Mouse (Mus musculus) liver (tissue): ENCODE results near the gene Cox19.

Source experiments
- DNase-seq: peaks from one replicate; pipeline ENCODE4 v3.0.0-alpha.2; 2020; ENCODE audit warnings: mixed read lengths

The Cox19 gene

DNA sequence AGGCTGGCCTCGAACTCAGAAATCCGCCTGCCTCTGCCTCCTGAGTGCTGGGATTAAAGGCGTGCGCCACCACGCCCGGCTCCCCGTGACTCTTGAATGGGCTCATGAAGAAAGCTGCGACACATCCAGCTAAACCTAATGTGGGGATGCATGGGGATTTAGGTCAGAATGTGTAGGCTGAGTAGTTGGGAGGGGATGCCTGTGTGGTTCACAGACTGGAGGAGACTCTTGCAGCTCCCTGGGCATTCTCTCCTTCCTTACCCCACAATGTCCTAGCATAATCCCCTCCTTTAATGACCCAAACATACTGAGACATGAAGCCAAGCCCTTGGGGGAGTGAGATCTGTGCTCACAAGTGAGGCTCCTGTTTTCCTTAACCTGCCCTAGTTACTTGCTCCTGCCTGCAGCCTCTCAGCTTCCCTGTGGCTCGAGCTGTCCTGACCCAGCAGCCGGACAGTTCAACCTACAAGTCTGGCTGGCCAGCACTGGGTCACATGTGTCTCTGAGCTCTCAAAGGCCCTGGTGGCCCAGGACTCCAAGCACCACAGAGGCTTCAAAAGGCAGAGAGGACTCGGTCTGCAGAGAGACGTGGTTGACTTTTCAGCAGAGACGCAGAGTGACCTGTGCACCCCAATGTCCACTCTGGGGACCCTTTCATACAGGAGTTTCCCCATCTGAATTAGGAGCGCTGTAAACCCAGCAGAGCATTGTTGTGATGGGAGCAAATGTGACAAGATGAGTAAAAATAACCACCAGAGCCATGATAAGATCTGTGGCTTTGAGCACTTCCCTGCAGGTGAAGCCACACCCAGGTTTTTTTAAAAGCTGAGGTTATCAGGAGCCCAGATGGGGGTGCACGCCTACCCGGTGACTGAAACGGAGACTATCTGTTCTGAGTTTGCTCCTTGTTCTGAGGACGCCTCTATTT, 30.6 kb upstream of the Cox19 start:
- DNase-seq: peak; percentile 89

DNA sequence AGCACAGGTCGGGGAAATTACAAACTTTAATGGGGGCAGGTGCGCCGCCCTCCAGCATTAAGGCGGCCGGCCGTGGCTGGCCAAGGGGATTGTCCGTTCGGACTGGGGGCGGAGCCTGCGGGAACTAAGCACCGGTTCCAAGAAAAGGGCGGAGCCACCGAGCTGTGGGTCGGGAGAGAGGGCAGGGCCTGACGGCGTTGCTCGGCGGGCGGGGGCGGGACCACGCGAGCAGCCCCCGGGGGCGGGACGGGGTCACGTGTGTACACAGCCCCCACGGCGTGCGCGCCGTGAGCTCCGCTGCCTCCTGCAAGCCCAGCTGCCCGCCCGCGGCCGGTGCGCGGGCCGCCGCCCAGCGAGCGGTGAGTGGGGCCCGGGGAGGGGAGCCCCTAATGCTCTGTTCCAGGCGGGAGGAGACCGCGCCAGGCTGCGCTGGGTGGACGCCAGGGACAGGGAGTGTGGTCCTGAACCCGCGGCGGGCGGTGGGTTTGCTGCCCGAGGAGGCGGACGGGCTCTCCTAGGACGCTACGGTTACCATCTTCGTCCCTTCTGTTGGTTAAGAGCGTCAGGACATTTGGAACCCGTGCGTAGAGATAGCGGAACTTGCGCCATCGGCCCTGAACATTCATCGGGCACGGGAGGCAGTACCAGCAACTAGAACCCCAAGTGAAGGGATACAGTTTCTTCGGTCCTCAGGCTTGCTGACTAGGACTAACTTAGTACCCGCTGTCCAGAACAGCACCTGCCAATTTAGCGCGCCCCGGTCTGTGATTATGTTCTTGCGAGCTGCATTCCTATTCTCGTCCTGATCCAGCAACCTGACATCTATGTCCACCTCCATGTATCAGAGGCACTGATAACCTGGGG, 29.4 kb upstream of the Cox19 start:
- peak; percentile 99 for DNase-seq

DNA sequence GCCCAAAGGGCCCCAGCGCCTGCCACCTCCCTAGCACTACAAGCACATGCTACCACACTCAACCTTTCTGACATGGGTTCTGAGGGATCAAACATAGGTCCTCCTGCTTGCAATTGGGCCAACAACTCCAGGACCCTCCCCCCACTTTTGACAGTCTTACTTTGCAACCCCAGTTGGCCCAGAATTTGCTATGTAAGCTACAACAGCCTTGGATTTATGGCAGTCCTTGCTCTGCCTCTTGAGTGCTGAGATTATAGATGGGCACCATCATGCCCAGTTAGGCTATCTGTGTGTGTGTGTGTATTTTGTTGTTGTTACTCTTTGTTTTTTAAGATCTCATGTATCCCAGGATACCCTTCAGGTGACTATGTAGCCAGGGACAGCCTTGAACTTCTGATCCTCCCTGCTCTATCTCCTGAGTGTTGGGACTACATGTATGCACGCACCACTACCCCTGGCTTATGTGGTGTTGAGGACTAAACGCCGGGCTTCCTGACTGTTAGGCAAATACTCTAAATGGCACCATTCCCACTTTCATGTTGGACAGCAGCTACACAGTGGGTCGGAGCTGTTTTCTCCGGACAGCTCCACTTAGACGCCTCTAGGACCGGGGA, 28.7 kb upstream of the Cox19 start:
- DNase-seq: no peak

DNA sequence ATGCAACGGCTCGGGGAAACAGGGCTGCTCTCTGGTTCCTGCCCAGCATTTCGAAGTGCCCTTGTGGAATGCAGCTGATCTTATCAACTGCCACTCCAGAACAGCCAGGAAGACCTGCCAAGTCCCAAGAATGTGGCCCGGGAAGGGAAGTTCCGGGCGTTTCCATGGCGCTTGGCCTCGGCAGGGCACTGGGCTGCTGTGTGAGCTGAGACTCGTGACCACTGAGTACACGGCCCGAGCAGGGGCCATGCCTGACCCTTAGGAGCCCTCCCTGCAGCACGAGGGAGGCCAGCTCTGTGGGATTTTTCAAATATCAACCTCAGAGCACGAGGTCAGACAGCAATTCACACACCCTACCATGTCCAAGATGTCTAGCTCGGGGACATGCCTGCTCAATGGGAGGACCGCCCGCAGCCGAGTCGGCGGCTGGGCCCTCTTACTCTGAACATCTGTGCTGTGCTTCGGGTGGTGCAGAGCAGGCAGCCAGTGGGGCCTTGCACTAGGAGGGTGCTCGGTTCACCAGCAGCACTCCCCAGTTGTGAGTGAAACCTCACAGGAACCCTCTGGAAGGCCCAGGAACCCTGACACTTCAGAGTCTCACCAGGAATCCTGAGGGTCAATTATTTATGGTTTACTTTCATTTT, 27.9 kb upstream of the Cox19 start:
- DNase-seq: peak; percentile 62

DNA sequence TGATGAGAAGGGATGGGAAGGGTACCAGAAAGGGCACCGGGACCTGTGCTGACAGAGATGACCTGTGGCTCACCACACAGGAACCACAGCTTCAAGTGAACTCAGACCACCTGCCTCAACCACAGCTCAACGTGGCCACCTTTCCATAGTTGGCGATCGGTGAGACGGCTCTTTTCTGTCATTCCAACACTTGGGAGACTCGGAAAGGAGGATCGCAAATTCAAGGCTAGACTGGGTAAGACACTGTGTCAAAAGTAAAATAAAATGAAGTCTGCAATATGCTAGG, 27.0 kb upstream of the Cox19 start:
- no peak for DNase-seq

DNA sequence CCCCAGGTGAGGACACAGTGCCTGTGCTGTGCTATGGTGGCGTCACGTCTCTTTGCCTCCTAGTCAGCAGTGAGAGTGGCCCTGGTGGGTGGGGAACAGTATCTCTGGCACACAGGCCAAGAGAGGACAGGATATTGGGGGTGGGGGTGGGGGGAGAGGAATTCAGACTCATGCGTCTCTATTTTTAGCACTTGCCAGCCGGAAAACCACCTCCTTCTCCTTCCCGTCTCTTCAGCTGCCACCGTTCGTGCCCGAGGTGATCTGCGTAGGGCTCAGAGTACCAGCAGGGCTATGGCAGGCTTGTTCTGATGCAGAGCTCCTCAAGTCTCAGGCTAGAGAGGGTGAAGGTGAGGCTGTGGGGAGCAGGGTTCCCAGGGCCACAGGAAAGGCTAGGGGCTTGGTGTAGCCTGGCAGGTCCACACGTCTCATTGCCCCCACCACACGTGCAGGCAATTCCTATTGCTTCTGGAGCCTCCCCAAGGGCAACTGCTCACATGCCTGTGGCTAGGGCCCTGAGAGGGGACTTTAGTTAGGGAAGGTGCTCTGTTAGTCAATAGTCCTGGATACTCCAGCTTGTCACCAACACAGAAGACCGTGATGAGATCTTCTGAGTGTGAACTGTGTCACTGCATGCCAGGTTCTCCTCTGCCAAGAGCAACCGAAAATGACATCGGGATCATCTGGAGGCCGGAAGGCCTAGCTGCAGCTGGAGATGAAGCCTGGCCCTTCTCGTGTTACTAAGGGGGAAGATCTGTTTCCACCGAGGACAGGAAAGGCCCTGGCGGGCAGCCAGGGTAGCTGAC, 26.5 kb upstream of the Cox19 start, which contains the start of gene Gpr146:
Gene Gpr146, plus strand, starts transcription at position 230 of the 803 bp plus-strand sequence.
- peak; percentile 71 for DNase-seq

DNA sequence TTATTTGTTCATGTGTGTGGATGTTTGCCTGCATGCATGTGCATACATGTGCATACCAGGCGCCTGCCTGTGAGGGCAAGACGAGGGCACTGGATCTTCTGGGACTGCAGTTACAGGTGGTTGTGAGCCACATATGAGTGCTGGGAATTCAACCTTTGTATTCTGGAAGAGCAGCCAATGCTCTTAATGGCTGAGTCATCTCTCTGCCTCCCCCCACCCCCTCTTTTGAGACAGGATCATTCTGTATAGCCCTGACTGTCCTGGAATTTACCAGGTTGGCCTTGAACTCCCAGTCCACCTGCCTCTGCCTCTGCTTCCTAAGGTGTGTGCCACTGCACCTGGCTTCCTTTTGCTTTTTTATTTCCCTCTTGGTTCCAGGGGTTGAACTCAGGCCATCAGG, 23.6 kb upstream of the Cox19 start:
- no peak for DNase-seq

DNA sequence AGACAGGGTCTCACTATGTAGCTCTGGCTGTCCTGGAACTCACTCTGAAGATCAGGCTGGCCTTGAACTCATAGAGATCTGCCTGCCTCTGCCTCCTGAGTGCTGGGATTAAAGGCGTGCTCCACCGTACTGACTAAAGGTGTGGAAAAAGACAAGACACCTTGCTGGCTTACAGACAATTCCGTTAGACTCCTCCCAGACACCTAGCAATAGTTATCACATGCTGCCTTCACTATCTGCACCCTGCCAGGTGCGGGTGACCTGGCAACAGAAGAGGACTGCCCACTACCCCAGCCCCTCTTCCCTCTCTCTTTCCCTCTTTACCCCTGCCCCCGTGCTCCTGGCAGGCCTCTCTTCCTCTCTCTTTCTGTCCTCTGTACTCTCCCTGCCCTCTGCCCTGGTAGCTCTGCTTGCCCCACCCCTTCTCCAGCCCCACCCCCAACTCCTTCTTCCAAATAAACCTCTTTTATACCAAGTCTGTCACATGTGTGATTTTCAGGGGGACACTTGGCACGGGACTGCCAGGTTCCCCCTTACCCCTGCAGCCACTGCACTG, 22.7 kb upstream of the Cox19 start:
- DNase-seq: no peak

DNA sequence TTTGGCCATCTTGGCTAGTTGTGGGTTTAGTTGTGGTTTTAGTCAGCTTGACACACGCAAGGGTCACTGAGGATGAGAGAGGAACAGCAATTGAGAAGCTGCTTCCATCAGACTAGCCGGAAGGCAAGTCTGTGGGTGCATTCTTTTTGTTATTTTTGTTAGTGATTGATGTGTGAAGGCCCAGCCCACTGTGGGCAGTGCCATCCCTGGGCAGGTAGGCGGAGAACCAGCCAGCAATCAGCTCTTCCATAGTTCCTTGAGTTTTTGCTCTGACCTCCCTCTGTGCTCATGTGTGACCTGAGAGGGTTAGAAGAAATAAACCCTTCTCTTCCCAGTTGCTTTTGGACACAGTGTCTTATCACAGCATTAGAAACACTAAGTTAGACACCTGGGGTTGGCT, 21.9 kb upstream of the Cox19 start:
- no peak for DNase-seq

DNA sequence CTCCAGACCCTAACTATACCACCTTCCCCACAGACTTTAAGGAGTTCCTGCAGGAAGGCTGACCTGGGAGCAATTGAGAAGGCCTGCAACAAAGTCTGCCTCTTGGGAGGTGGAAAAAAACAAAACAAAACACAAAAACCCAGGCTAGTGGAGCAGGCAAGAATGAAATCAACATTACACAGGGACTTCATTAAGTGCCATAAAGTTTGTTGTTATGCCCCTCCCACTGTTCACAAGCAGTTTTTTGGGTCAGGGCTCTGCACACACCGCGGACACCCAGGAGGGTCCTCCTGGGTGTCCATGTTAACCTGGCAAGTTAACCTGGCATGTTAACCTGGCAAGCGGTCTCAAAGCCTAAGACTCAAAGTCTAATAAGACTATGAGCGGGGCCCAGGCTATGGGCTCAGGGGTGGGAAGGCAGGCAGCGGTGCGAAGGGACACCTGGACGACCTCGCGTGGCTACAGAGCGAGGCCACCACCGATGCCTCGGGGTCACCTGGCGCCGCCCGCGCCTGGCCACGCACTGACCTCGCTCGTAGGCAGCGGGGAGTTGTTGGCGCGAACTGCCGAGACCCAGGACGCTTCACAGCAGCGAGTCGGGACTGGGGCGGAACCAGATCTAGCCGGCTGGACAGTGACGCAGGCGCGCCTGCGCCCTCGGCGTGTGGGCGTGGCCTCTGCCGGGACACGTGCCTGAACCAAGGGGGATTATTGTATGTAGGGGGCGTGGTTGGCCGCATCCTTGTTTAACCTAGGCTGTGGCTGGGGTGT, 20.6 kb upstream of the Cox19 start:
- peak; percentile 96 for DNase-seq

DNA sequence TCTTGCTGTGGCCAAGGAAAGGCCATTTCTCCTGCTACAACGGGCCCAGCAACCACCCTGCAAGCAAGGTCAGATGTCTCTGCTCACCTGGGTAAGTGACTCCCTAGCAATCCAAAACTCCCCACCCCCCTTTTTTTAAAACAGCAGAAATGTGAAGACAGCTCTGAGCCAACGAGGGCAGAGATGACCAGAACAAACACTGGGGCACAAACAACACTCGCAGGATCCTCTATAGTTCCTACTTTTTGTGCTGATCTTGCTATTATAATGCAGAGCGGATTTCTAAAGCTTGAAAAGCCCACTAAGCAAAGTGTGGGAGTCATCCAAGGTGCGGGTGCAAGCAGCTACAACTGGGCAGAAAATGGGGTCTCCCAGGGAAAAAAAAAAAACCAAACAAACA, 19.9 kb upstream of the Cox19 start:
- no peak for DNase-seq

DNA sequence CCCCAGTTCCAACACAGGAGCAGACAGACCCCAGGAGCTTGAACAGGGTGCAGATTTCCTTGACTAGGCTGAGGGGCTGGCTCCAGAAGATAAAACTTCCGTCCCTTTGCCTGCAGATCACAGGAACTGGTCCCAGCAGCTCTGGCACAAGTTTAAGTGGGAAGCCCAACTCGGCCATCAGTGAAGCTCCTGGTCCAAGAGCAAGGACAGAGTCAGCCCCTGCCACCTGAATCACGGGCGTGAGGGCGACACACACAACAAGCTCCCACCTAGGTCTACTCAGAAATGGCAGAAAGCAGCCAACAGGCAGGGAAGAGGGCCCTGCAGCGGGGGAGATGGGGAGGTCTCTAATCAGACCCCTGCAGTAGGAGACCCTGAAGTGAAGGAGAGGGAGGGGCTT, 19.1 kb upstream of the Cox19 start:
- no peak for DNase-seq

DNA sequence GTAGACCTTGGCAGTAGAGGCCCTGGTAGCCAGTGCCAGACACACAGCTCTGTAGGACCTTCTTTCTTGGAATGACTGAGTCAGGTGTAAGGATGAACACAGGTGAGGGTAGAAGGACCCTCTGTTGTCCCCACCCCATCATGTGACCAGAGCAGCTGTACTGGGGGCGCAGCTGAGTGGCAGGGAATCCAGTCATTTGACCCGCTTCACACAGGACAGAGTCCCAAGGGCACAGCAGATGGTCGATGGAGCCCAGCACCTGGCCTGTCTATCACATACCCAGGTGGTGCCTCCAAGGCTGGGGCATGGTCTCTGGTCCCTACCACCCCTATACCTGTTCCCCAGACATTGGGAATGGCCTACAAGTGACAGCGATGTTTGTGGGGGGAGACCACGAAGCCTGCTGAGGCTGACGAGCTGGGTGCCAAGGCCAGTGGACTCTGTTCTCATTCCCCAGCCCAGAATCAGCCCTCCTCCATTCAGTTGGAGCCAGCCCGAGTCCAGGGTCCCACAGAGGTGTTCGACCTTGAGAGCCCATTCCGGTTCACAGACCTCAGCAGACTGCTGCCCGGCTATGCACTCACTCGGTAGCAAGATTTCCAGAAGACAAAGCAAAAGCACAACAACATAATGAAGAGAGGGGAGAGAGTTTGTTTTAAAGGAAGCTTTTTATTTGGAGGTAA, 17.6 kb upstream of the Cox19 start:
- no peak for DNase-seq

DNA sequence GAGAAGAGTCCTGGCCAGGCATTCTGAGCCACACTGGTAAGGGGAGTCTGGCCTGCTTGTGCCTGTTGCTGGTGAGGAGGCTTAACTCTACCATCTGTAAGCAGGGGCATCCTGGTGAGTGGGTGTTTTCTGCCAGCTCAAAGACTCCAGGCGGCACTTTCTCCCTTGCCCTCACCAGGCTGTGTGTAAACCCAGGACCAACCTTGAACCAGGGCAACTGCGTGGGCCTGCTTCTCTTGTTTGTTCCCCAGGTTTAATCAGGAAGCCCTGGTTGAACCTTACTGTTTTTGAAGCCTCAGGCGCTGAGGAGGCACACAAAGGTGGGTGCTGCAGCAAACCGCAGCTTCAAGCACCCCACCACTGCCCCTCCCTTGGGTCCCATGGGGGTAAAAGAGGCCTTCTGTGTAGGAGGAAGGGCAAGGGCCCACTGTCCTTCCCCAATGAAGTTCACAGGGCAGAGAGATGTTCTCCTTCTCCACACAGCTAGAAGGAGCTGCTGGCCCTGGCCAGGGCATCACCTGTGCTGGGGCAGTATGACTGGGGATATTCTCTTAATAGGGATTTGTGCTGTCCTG, 16.8 kb upstream of the Cox19 start:
- DNase-seq: no peak

DNA sequence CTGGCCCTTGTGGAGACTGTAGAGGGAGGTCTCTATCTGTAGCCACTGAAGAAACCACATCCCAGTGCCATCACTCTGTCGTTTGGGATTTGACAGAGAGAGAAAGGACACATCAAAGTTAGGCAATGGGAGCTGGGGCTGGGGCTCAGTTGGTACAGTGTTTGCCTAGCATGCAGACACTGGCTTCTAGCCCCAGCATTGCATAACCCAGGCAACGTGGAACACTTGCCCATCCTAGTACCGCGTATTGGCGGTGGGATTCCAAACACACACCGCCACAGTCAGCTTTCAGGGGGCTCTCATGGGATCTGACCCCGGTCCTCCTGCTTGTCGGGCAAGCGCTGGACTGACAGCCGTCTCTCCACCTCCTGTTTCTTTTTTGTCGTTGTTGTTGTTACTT, 15.3 kb upstream of the Cox19 start:
- DNase-seq: no peak

DNA sequence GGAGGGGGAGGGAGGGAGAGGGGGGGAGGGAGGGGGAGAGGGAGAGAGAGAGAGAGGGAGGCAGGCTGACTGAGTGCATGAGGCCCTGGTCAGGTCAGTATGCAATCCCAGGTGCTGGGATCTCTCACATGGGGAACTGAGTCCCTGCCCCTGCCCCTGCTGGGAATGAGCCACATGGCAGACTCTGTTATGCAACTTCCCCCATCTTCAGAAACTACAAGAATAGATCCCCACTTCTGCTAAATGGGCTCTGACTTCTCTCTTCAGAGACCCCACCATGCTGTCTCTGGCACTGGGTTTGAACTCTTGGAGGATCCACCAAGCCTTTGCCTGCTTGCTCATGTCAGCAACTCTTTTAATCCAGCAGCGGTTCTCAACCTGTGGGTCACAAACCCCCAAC, 14.6 kb upstream of the Cox19 start:
- peak; percentile 37 for DNase-seq

DNA sequence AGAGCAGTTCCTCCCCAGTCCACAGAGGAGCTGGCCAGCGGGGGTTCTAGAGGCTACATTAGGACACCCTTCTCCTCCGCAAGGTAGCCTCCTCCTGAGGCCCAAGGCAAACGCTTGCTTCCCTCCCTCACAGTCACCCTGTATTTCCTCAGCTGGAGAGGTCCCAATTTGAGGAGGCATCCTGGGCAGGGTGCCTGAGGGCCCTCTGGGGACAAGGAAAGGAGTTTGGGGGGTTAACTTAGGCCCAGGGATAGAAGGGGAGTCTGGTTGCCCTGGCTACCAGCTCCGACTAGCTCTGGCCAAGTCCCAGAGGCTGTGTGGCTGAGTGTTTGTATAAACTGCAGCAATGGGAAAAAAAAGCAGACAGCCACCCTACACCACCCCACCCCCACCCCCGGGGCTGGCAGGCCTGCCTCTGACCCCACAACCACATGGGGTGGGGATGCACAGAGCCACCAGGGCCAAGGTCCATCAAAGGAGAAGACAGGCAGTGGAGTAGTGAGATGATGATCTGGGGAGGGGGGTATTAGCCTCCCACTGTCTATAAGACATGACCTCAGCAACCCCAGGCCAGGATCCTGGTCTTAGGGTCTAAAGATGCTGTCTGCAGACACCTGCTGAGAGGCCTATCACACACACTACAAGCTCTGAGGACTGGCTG, 13.8 kb upstream of the Cox19 start:
- DNase-seq: peak; percentile 36

DNA sequence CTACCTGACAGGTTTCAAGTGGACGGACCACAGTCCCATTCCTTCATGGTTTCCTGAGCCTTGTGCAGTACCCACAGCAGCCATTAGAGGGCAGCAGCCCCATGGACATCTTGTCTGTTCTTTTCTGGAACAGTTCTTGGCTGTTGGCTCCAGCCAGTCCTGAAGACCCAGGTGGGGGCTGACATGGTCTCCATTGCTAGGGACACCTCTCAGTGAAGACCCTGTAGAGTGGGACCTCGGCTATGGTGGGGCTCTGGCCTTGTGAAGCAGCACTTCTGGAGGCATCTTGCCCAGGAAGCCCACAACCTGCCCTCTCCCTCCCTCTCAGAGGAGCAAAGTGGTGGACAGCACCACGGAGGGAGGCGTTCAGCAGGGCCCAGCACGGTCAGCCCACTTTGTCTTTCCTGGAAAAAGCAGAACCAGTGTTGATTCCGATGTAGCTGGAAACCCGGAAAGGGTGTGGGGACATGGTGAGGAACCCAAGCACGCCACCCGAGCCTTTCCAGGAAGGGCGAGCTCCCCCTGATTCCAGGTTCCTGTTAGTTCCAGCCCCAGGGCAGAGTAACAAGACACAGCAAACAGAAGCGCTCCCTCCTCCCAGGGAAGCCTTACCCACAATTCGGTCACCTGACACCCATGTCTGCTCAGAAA, 13.2 kb upstream of the Cox19 start:
- peak; percentile 90 for DNase-seq

DNA sequence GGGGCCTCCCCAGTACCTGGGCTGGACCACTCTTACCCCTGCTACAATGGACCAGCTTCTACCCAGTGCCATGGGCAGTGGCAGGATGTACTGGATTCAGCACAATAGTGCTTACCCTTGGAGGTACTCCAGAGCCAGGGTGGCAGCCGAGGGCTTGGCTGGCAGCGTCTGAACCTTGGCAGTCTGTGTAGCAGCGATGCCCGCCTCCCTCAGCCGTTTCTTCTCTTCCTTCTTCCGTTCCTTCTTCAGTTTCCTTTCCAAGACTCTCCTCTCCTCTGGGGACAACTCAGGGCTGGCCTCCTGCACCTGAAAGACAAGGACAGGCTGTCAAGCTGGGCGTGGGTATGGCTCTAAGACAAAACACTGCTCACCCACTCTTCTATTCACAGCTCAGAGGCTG, 12.6 kb upstream of the Cox19 start:
- DNase-seq: no peak
